ENCODE assay signal across 8 mouse cellular contexts in genomic region chr5:3342771-3343565, GRCm38 (mm10). TPM values are rescaled to one million over a fixed set of nuclear protein-coding genes. Genes with fewer than 3 reads are reported as not detected.
A peak's percentile ranks its signal among the peaks of the same experiment; 100 is the strongest.
DNase-seq lines count a peak whose midpoint lies in the region; ATAC-seq and TF ChIP-seq lines count a peak whose summit lies in the region.

No protein-coding gene starts in this region.

- POLR2A ChIA-PET in Patski (lab: Charles Lee), result interaction anchor here (0.6 to 1.1 kb wide), 4 partner anchors 11 to 173 kb away, joined by 3 read pairs; no protein-coding TSS in a partner anchor

- H3K9me3 ChIP-seq in kidney, embryonic 14.5 days (ENCODE audit: control insufficient read depth, low read length), result peaks cover 2% of the 10 kb centered on the region; the same call in 1 of the 2 replicates
- H3K9me3 ChIP-seq in lung, embryonic 14.5 days (ENCODE audit: low read depth, low read length), result no peaks in the 10 kb centered on the region

- peak; percentile 3 for ATAC-seq in Patski
- ATAC-seq in kidney, embryonic 14.5 days (ENCODE audit: low FRiP score, low TSS enrichment), result peak; percentile 63
- peak; percentile 66 for ATAC-seq in lung, embryonic 14.5 days (ENCODE audit: insufficient read depth)

- CTCF ChIA-PET in Patski (lab: Charles Lee), result interaction anchor here (1.1 to 1.7 kb wide), 5 partner anchors 21 to 225 kb away, joined by 3 to 6 read pairs (median 4); no protein-coding TSS in a partner anchor

- H3K36me3 ChIP-seq in kidney, embryonic 14.5 days (ENCODE audit: control insufficient read depth, insufficient read depth, low read length), result no peaks in the 10 kb centered on the region
- H3K36me3 ChIP-seq in lung, embryonic 14.5 days (ENCODE audit: insufficient read depth), result peaks cover 6% of the 10 kb centered on the region; the same call in 1 of the 2 replicates

- no peaks in the 10 kb centered on the region for H3K27me3 ChIP-seq in Patski
- peaks cover 3% of the 10 kb centered on the region; the same call in 1 of the 2 replicates for H3K27me3 ChIP-seq in kidney, embryonic 14.5 days (ENCODE audit: control insufficient read depth, insufficient read depth, low read length)
- H3K27me3 ChIP-seq in lung, embryonic 14.5 days (ENCODE audit: insufficient read depth, low read length), result no peaks in the 10 kb centered on the region

- TF ChIP-seq POLR2A in olfactory bulb, adult 2 months (IDR thresholded peaks at IDR 0.05; ENCODE audit: insufficient read depth, low read depth, low read length), result no peak

- DNase-seq in CD4-positive, CD25-positive, alpha-beta regulatory T cell, adult 2 months (ENCODE audit: low read depth, low spot score), result peak; percentile 63
- no peak for DNase-seq in Patski (ENCODE audit: low read depth, low spot score)
- peak; percentile 80 for DNase-seq in embryo, embryonic 11 days
- DNase-seq in heart, adult 9 months (ENCODE audit: low spot score in 2 of 2), result peak; percentile 31 to 50
- DNase-seq in lung, embryonic 14.5 days, result peak; percentile 80
- no peak for DNase-seq in MN1 (ENCODE audit: low spot score)

- no peaks in the 10 kb centered on the region for H3K4me1 ChIP-seq in kidney, embryonic 14.5 days (ENCODE audit: control insufficient read depth, insufficient read depth, low read length)
- peaks cover 3% of the 10 kb centered on the region; the same call in 1 of the 2 replicates for H3K4me1 ChIP-seq in lung, embryonic 14.5 days (ENCODE audit: insufficient read depth)
- H3K4me1 ChIP-seq in olfactory bulb, adult 2 months (ENCODE audit: control insufficient read depth, insufficient read depth, low read length), result peaks cover 27% of the 10 kb centered on the region

- H3K9ac ChIP-seq in kidney, embryonic 14.5 days (ENCODE audit: low read depth, low read length), result peak overlapping the region; percentile 77
- peak overlapping the region; percentile 75 for H3K9ac ChIP-seq in lung, embryonic 14.5 days

- peak overlapping the region; percentile 68 for H3K4me3 ChIP-seq in kidney, embryonic 14.5 days (ENCODE audit: low read length)
- H3K4me3 ChIP-seq in lung, embryonic 14.5 days (ENCODE audit: low read depth, low read length), result peak overlapping the region; percentile 73
- peak overlapping the region; percentile 53 for H3K4me3 ChIP-seq in olfactory bulb, adult 2 months (ENCODE audit: insufficient read depth, low read depth, low read length)

- under 1% methylated on average over 46 of the region's 46 CpGs for WGBS in kidney, embryonic 14.5 days
- WGBS in lung, embryonic 14.5 days, result under 1% methylated on average over 46 of the region's 46 CpGs
- WGBS in olfactory bulb, adult 2 months, result under 1% methylated on average over 46 of the region's 46 CpGs

- H3K27ac ChIP-seq in kidney, embryonic 14.5 days (ENCODE audit: low read depth, low read length), result peak overlapping the region; percentile 75
- H3K27ac ChIP-seq in lung, embryonic 14.5 days (ENCODE audit: low read depth), result peak overlapping the region; percentile 94
- no peak overlapping the region for H3K27ac ChIP-seq in olfactory bulb, adult 2 months (ENCODE audit: insufficient read depth, low read depth, low read length)

- in situ Hi-C loops in Patski (cut with MboI; ENCODE audit: low pct_unique_long_range_greater_than_20kb), result loop anchor here (5.0 kb wide), 2 partner anchors 121 to 159 kb away; no protein-coding TSS in a partner anchor

- peak overlapping the region; percentile 93 for H3K4me2 ChIP-seq in kidney, embryonic 14.5 days (replicated peaks; ENCODE audit: low read depth, low read length)
- H3K4me2 ChIP-seq in lung, embryonic 14.5 days, result peak overlapping the region; percentile 85

- TF ChIP-seq CTCF in Patski (IDR thresholded peaks at IDR 0.05), result no peak
- TF ChIP-seq CTCF in lung, embryonic 14.5 days (IDR thresholded peaks at IDR 0.05; ENCODE audit: low read depth), result peak; percentile 46
- TF ChIP-seq CTCF in olfactory bulb, adult 2 months (IDR thresholded peaks at IDR 0.05; ENCODE audit: insufficient read depth, low read depth, low read length), result no peak

RNA-seq across cellular contexts. Expression of gene Cdk6, which starts 1.7 kb away (rescaled TPM):
- polyA plus RNA-seq in Patski (2021), result 21.8 TPM
- polyA plus RNA-seq in kidney, embryonic 14.5 days (2014; fragmentation: Nextera tagmentation; extraction: Ambion mirVana), result 18.6 and 23.4 TPM in 2 replicates
- 57.8 and 63.3 TPM in 2 replicates for polyA plus RNA-seq in lung, embryonic 14.5 days (2014; fragmentation: Nextera tagmentation; extraction: Ambion mirVana)
- 52.8 TPM in 1 of 2 replicates, not detected in the other for polyA plus RNA-seq in olfactory bulb, adult 2 months (2012; ENCODE audit: insufficient read depth, insufficient read length, low replicate concordance, missing spikeins)

Comparison
In these comparisons a context has a peak if more than half of its experiments do, and no peak if none do; other contexts are left out.
1. DNase-seq: peak in CD4-positive, CD25-positive, alpha-beta regulatory T cell, adult 2 months (single experiment), embryo, embryonic 11 days (single experiment), heart, adult 9 months (2 of 2) and lung, embryonic 14.5 days (single experiment); none in Patski (single experiment) and MN1 (single experiment).
2. ATAC-seq: peak in every context shown above with its lines; median percentile 66 in lung, embryonic 14.5 days; 63 in kidney, embryonic 14.5 days; 3 in Patski.
3. Peak in every context shown above with its lines, with median percentiles within 50 percentile points of each other: H3K4me3 ChIP-seq.